Mouse (Mus musculus) CH12.LX (cell line): ENCODE data around the gene Macf1. TPM values are rescaled to one million over a fixed set of nuclear protein-coding genes. Genes with fewer than 3 reads are reported as not detected.

Source experiments
- DNase-seq: peaks from one replicate; pipeline ENCODE4 v3.0.0-alpha.2; 2013; ENCODE audit errors: extremely low read depth
- H3K27ac ChIP-seq: 2 replicates; pipeline ENCODE4 v1.5.1; 2012; ENCODE audit warnings: low read depth, mild to moderate bottlenecking, control low read depth, moderate library complexity; ENCODE audit not compliant: insufficient read depth
- H3K27me3 ChIP-seq: replicated peaks from 2 replicates; pipeline ENCODE3; 2012; ENCODE audit warnings: inconsistent platforms
- H3K36me3 ChIP-seq, 2 experiments: replicated peaks in 1 of 2; 2 replicates each; pipeline versions ENCODE3 to v1.6.1; 2012; ENCODE audit warnings: inconsistent platforms in 1 of 2, low read length in 1 of 2, mild to moderate bottlenecking in 1 of 2, mixed read lengths in 1 of 2, moderate library complexity in 1 of 2; ENCODE audit not compliant: control insufficient read depth in 1 of 2, insufficient read depth in 1 of 2
- H3K4me1 ChIP-seq, 2 experiments: 2 replicates each; pipeline ENCODE4 v1.6.1; 2012; ENCODE audit warnings: inconsistent platforms in 1 of 2, moderate library complexity in 1 of 2; ENCODE audit not compliant: insufficient read depth in 2 of 2, control insufficient read depth in 1 of 2
- H3K4me2 ChIP-seq: 2 replicates; pipeline ENCODE4 v1.6.1; 2012; ENCODE audit warnings: low read depth, mild to moderate bottlenecking, control low read depth; ENCODE audit not compliant: poor library complexity, insufficient read depth, severe bottlenecking
- H3K4me3 ChIP-seq, 3 experiments: fragments of 150-350 bp in 1 of 3; sonication (generic) in 1 of 3; replicated peaks in 1 of 3; 2 replicates each; pipeline versions ENCODE3 to v1.5.1; 2011 to 2012; ENCODE audit warnings: low read depth in 2 of 3, low read length in 2 of 3, mild to moderate bottlenecking in 2 of 3, moderate library complexity in 2 of 3, control low read depth in 1 of 3, improper control_type of control experiment in 1 of 3, inconsistent platforms in 1 of 3, mixed read lengths in 1 of 3; ENCODE audit not compliant: poor library complexity in 1 of 3
- H3K79me2 ChIP-seq: replicated peaks from 2 replicates; pipeline ENCODE4 v1.6.1; 2012; ENCODE audit warnings: mild to moderate bottlenecking, moderate library complexity; ENCODE audit not compliant: control insufficient read depth, poor library complexity, insufficient read depth, severe bottlenecking; ENCODE audit errors: extremely low read depth
- H3K9ac ChIP-seq: 2 replicates; pipeline ENCODE4 v1.6.1; 2012; ENCODE audit warnings: low read depth, mild to moderate bottlenecking, control low read depth, moderate library complexity; ENCODE audit not compliant: insufficient read depth
- H3K9me3 ChIP-seq: replicated peaks from 2 replicates; pipeline ENCODE3; 2012; ENCODE audit warnings: low read length, inconsistent platforms, mixed read lengths
- BHLHE40 ChIP-seq: IDR thresholded peaks from 2 replicates; pipeline ENCODE4 v1.6.1; 2011; ENCODE audit warnings: mild to moderate bottlenecking, low read depth, low read length, improper control_type of control experiment
- CHD1 ChIP-seq: IDR thresholded peaks from 2 replicates; pipeline ENCODE4 v1.6.1; 2012; ENCODE audit warnings: low read depth, low read length, improper control_type of control experiment, inconsistent platforms
- CHD2 ChIP-seq: IDR thresholded peaks from 2 replicates; pipeline ENCODE4 v1.6.1; 2011; ENCODE audit warnings: low read length, improper control_type of control experiment
- CTCF ChIP-seq, 2 experiments: IDR thresholded peaks in 1 of 2; conservative IDR thresholded peaks in 1 of 2; 2 replicates each; pipeline ENCODE4 v1.5.1; 2011 to 2012; ENCODE audit warnings: low read depth in 2 of 2, low read length in 2 of 2, improper control_type of control experiment in 1 of 2, inconsistent platforms in 1 of 2, mild to moderate bottlenecking in 1 of 2, moderate library complexity in 1 of 2
- E2F4 ChIP-seq: IDR thresholded peaks from 2 replicates; pipeline ENCODE4 v1.6.1; 2011; ENCODE audit warnings: low read depth, low read length, improper control_type of control experiment; ENCODE audit not compliant: insufficient replicate concordance
- GABPA ChIP-seq: IDR thresholded peaks from 2 replicates; pipeline ENCODE4 v1.6.1; 2012; ENCODE audit warnings: low read depth, low read length, improper control_type of control experiment, inconsistent platforms; ENCODE audit not compliant: insufficient replicate concordance
- HCFC1 ChIP-seq: IDR thresholded peaks from 2 replicates; pipeline ENCODE4 v1.6.1; 2012; ENCODE audit warnings: low read depth, mild to moderate bottlenecking, inconsistent platforms, low read length, improper control_type of control experiment
- JUN ChIP-seq: IDR thresholded peaks from 2 replicates; pipeline ENCODE4 v1.6.1; 2011; ENCODE audit warnings: low read depth, mild to moderate bottlenecking, low read length, improper control_type of control experiment, moderate library complexity; ENCODE audit not compliant: insufficient read depth
- KAT2A ChIP-seq: IDR thresholded peaks from 2 replicates; pipeline ENCODE4 v1.6.1; 2012; ENCODE audit warnings: low read length, improper control_type of control experiment, inconsistent platforms; ENCODE audit not compliant: insufficient replicate concordance
- MAZ ChIP-seq: IDR thresholded peaks from 2 replicates; pipeline ENCODE4 v1.6.1; 2012; ENCODE audit warnings: low read depth, mild to moderate bottlenecking, inconsistent platforms, low read length, improper control_type of control experiment, moderate library complexity
- MXI1 ChIP-seq: IDR thresholded peaks from 2 replicates; pipeline ENCODE4 v1.6.1; 2011; ENCODE audit warnings: mild to moderate bottlenecking, low read depth, low read length, improper control_type of control experiment
- NELFE ChIP-seq: IDR thresholded peaks from 2 replicates; pipeline ENCODE4 v1.6.1; 2011; ENCODE audit warnings: low read depth, low read length, improper control_type of control experiment
- NRF1 ChIP-seq: IDR thresholded peaks from 2 replicates; pipeline ENCODE4 v1.6.1; 2014; ENCODE audit warnings: low read depth, mild to moderate bottlenecking, inconsistent platforms, low read length, improper control_type of control experiment, moderate library complexity
- POLR2A ChIP-seq: IDR thresholded peaks from 2 replicates; pipeline ENCODE4 v1.6.1; 2011; ENCODE audit warnings: low read depth, mild to moderate bottlenecking, improper control_type of control experiment, low read length
- POLR2AphosphoS2 ChIP-seq: IDR thresholded peaks from 2 replicates; pipeline ENCODE4 v1.6.1; 2011; ENCODE audit warnings: low read depth, low read length, improper control_type of control experiment
- SIN3A ChIP-seq: IDR thresholded peaks from 2 replicates; pipeline ENCODE4 v1.6.1; 2012; ENCODE audit warnings: low read length, improper control_type of control experiment, inconsistent platforms
- SMC3 ChIP-seq: IDR thresholded peaks from 2 replicates; pipeline ENCODE4 v1.6.1; 2011; ENCODE audit warnings: low read depth, low read length, improper control_type of control experiment
- TBP ChIP-seq: conservative IDR thresholded peaks from 2 replicates; pipeline ENCODE4 v1.6.1; 2011; ENCODE audit warnings: low read depth, low read length, improper control_type of control experiment
- UBTF ChIP-seq: IDR thresholded peaks from 2 replicates; pipeline ENCODE4 v1.6.1; 2012; ENCODE audit warnings: low read depth, mild to moderate bottlenecking, inconsistent platforms, low read length, improper control_type of control experiment, moderate library complexity
- USF2 ChIP-seq: conservative IDR thresholded peaks from 2 replicates; pipeline ENCODE4 v1.6.1; 2011; ENCODE audit warnings: low read depth, low read length, improper control_type of control experiment
- ZC3H11A ChIP-seq: IDR thresholded peaks from 2 replicates; pipeline ENCODE4 v1.6.1; 2012; ENCODE audit warnings: low read depth, mild to moderate bottlenecking, inconsistent platforms, low read length, improper control_type of control experiment
- ZKSCAN1 ChIP-seq: IDR thresholded peaks from 2 replicates; pipeline ENCODE4 v1.6.1; 2012; ENCODE audit warnings: low read depth, inconsistent platforms, low read length, improper control_type of control experiment, borderline replicate concordance
- ZMIZ1 ChIP-seq: IDR thresholded peaks from 2 replicates; pipeline ENCODE4 v1.6.1; 2012; ENCODE audit warnings: low read depth, mild to moderate bottlenecking, inconsistent platforms, low read length, improper control_type of control experiment
- ZNF384 ChIP-seq: IDR thresholded peaks from 2 replicates; pipeline ENCODE4 v1.6.1; 2012; ENCODE audit warnings: low read depth, low read length, improper control_type of control experiment, inconsistent platforms
- dilution Hi-C: fragments of 300-500 bp; cut with MboI; formaldehyde crosslinking; loops from 2 replicates; pipeline ENCODE4 v1.14.3; 2020; ENCODE audit warnings: low sequenced_read_pairs; ENCODE audit not compliant: extremely low pct_unique_long_range_greater_than_20kb, extremely low pct_ligation_motif_present
- in situ Hi-C: fragments of 300-500 bp; cut with MboI; formaldehyde crosslinking; loops from 3 replicates; pipeline ENCODE4 v1.14.3; 2019; ENCODE audit warnings: low sequenced_read_pairs, low pct_ligation_motif_present, low pct_unique_long_range_greater_than_20kb, mixed read lengths
- polyA plus RNA-seq: library from polyadenylated mRNA; unstranded; fragments of >175 nt; gene quantifications from 2 replicates; pipeline ENCODE4 v1.2.1, GENCODE M21; 2012; ENCODE audit warnings: low read depth; ENCODE audit not compliant: insufficient read length
- total RNA-seq, 2 experiments: library from RNA; depleted of rRNA; stranded (reverse); fragments of 300-350 nt in 1 of 2; fragments of >200 nt in 1 of 2; gene quantifications; 2 replicates each; pipeline ENCODE4 v1.2.3; 2012 to 2014

Gene Macf1
- total and polyA plus RNA-seq, 3 experiments, result 63.3 to 93.3 (median 77.8) TPM

DNA sequence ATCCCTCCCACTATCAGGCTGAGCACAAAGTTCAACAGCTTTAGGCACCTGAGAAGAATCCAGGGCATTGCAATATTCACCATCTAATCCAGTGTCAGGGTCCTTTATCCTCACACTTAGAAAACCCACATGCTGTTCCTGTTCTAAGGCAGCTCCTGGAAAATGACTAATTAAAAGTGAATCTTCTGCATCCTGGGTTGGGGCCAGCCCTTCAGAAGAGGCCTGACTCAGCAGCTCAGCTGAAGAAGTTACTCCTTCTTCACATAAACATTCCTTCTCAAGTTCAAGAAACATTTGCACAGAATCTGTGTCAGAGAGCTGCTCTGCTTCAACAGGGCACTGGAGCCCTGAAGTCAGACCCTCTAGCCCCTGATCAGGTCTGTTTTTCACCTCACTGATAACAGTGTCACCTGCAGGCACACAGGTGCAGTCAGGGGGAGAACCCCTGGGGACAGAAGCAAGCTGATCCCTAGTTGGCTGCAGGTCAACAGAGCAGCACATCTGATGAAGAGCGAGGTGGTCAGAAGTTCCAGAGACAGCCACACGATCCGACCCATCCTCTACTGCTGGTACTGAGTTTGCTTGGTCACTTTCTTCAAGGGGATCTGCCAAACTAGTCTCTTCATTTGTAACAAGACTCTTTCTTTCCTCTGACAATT, 275.0 kb downstream of the Macf1 start:
- in situ Hi-C loops, result no loop called here
- TF ChIP-seq HCFC1 (no peak), UBTF (no peak), NELFE (no peak), E2F4 (no peak), SMC3 (no peak), CHD1 (no peak), TBP (no peak)
- H3K4me2 ChIP-seq, result no peak overlapping the region
- peaks cover 5 to 40% of the 10 kb centered on the region in 2 experiments for H3K36me3 ChIP-seq
- H3K4me3 ChIP-seq, result no peak overlapping the region
- dilution Hi-C loops, result no loop called here
- no peak overlapping the region for H3K9ac ChIP-seq
- H3K27ac ChIP-seq, result no peak overlapping the region
- no peaks in the 10 kb centered on the region for H3K9me3 ChIP-seq
- DNase-seq, result no peak
- peaks cover 3% of the 10 kb centered on the region; the same call in 1 of the 2 replicates for H3K79me2 ChIP-seq
- no peaks in the 10 kb centered on the region for H3K27me3 ChIP-seq
- H3K4me1 ChIP-seq, result peaks cover 6 to 56% of the 10 kb centered on the region in 2 experiments; a peak in 3 of 4 replicates

DNA sequence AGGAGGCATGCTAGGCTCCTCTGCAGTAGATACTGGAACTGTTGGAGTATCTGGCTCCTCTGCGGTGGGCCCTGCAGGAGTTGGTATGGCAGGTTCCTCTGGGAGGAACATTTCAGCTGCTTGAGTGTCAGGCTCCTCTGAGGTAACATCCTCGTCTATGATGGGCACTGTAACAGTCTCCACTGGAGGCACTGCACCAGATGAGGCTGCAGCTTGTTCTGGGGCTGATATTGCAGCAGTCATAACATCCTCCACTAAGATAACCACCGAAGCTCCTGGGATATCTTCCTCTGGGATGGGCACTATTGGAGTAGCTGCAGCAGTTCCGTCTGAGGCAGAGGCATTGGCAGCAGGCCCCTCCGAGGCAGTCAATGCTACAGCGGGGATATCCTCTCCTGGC, 276.4 kb downstream of the Macf1 start:
- no peak overlapping the region for H3K4me2 ChIP-seq
- peaks cover 5 to 40% of the 10 kb centered on the region in 2 experiments for H3K36me3 ChIP-seq
- H3K4me1 ChIP-seq, result peaks cover 6 to 61% of the 10 kb centered on the region in 2 experiments; a peak in 3 of 4 replicates

DNA sequence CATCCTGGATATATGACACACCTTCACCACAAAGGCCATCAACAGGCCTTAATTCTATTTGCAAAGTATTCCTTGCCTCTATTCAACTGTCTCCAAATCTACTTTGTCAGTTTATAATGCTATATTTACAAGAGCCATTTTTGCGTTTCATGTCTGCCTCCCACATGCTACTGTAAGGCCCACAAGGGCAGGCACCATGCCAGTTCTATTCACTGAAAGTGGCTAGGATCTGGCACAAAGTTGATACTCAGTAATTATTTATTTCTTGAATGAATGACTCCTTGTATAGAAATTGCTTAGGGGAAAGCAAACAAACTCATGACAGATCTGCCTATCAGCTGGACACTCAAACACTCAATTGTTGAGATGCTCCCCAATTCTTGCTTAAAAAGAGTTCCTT, 280.1 kb downstream of the Macf1 start:
- Histone ChIP-seq H3K36me3 (peaks cover 22 to 52% of the 10 kb centered on the region in 2 experiments), H3K27ac (no peak overlapping the region), H3K27me3 (no peaks in the 10 kb centered on the region), H3K9me3 (no peaks in the 10 kb centered on the region), H3K9ac (no peak overlapping the region), H3K79me2 (0 out of 2 replicates have a peak, but pooled peaks cover 3% of the 10 kb centered on the region), H3K4me1 (peaks cover 0 to 49% of the 10 kb centered on the region in 2 experiments; a peak in 2 of 4 replicates), H3K4me3 (no peak overlapping the region), H3K4me2 (no peak overlapping the region)
- TF ChIP-seq MAZ (no peak), SIN3A (no peak), JUN (no peak), POLR2A (no peak), ZKSCAN1 (no peak), HCFC1 (no peak), USF2 (no peak), KAT2A (no peak), BHLHE40 (no peak), TBP (no peak), ZNF384 (no peak), CHD2 (no peak), SMC3 (no peak), POLR2AphosphoS2 (no peak), ZMIZ1 (no peak), UBTF (no peak), GABPA (no peak), CHD1 (no peak), NELFE (no peak), ZC3H11A (no peak)
- dilution Hi-C loops (no loop called here), in situ Hi-C loops (no loop called here)
- no peak for DNase-seq

More for the DNA sequence above, 276.4 kb downstream of the Macf1 start:
- Histone ChIP-seq H3K4me3 (no peak overlapping the region), H3K79me2 (peaks cover 3% of the 10 kb centered on the region; the same call in 1 of the 2 replicates), H3K27me3 (no peaks in the 10 kb centered on the region), H3K9me3 (no peaks in the 10 kb centered on the region), H3K9ac (no peak overlapping the region), H3K27ac (no peak overlapping the region)
- in situ Hi-C loops, result no loop called here
- TF ChIP-seq CTCF (conservative IDR thresholded peaks at IDR 0.05 in 1 of 2, IDR thresholded peaks at IDR 0.05 in 1 of 2; ENCODE audit: low read depth in 2 of 2, low read length in 2 of 2) (no peak), USF2 (no peak), NRF1 (no peak), CHD2 (no peak), MXI1 (no peak), GABPA (no peak)
- dilution Hi-C loops, result no loop called here
- DNase-seq, result no peak
